Mouse (Mus musculus) stomach, postnatal 0 days (tissue): ENCODE data around the gene Cyyr1.

Source experiments
- CTCF ChIP-seq: IDR thresholded peaks from 2 replicates; pipeline ENCODE4 v1.5.1; 2016; ENCODE audit warnings: antibody characterized with exemption, low read depth, mild to moderate bottlenecking, moderate library complexity
- EP300 ChIP-seq: optimal IDR thresholded peaks from 2 replicates; pipeline ENCODE3; 2016; ENCODE audit warnings: antibody characterized with exemption

DNA sequence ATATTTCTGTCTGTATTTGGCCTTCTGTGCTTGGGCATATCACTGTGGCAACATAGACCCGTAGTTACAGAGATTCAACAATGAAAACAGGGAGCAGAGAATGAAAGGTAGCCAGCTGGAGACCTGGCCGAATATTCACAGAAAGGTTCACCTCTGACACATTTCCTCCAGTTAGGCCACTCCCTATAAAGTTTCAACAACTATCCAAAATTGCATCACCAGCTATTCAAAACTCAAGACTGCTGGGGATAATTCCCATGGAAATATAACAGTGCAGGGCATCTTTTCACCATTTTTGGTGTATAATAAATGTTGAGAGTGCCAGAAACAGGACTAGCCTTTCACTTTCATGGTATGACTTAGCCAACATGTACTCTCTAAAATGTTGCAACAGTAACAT lies 130.3 kb downstream of the Cyyr1 start:
- TF ChIP-seq EP300 (no peak), CTCF (no peak)
